Mouse (Mus musculus): Measurements from ENCODE around the gene Dock6.

- no peak for TF ChIP-seq CTCF (IDR thresholded peaks at IDR 0.05; ENCODE audit: extremely low read depth, insufficient read depth, insufficient read length, insufficient replicate concordance)
- TF ChIP-seq POLR2A (IDR thresholded peaks at IDR 0.05; ENCODE audit: low read depth, low read length) = no peak
Observed at GRCm38 (mm10) chr9:21794925-21795324, 57.5 kb downstream of the Dock6 start.
